Mouse (Mus musculus) thymus, postnatal 36 days (tissue): ENCODE results near the gene Bmp2k.

Experiments
- DNase-seq, 2 experiments: peaks; one replicate each; pipeline ENCODE4 v3.0.0; 2022; ENCODE audit warnings: mixed read lengths in 2 of 2

The Bmp2k gene

DNA sequence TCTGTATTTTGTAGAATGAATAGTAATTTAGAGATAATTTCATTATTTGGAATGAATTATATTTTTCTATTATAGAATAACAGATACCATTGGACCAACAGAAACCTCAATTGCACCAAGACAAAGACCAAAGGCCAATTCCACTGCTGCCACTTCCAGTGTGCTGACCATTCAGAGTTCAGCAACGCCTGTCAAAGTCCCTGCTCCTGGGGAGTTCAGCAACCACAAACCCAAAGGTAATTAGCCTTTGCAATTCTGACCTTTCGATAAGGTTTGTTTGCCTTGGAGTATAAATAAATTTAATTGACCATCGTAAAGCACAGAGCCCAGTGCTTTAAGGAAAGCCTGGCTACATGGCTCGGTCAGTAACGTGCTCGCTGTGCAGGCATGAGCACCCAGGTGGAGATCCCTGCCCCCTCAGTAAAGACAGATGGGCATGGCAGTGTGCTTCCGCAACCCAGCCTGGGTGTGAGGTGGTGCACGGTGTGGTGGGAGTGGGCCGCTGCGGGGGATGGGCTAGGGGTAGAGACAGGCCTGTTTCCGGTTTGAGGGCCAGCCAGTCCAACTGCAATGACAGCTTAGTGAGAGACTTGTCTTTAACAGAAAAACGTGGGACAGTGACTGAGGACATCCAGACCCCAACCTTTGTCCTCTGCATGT, 59.4 kb downstream of the Bmp2k start:
- DNase-seq = no peak

DNA sequence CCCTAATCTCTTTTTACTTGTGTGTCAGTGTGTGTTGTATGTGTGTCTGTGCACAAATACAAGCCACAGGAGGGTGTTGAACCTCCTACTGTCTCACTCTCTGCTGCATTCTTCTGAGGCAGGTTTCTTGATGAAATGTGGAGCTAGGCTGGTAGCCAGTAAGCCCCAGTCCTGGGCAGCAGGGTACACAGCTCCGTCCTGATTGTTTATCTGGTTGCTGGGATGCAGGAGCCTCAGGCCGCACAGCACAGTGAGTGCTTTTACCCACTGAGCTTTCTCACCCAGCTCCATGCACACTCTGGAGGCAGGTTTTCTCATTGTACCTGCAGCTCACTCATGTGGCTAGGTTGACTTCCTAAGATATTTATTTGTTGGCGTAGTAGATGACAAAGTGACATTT, 63.4 kb downstream of the Bmp2k start:
- DNase-seq = no peak

DNA sequence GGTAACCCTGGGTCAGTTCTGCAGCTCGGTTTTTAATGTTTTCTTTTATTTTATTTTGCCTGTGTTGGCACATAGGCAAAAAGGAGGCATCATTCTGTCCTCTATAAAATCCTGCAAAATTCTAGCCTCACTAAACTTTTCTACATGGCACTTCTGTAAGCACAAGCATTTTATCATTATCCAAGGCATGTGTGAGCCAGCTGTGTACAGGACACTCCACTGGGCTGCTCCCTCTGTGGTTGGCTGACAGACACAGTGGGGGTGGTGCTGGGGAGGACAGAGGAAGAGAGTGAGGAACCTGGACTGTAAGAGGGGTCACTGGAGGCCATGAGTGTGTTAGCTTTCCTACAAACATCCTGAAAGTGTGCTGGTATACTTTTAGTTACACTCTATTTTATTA, 64.6 kb downstream of the Bmp2k start:
- DNase-seq = no peak

- DNase-seq = no peak
These were observed 68.3 kb downstream of the Bmp2k start for GRCm38 (mm10) chr5:97065746-97066145.

GRCm38 (mm10) chr5:97075476-97076151, 78.1 kb downstream of the Bmp2k start:
- no peak for DNase-seq

- no peak for DNase-seq
These were observed 78.7 kb downstream of the Bmp2k start for GRCm38 (mm10) chr5:97076167-97076566.

GRCm38 (mm10) chr5:97077676-97078075, 80.2 kb downstream of the Bmp2k start:
- DNase-seq = no peak

GRCm38 (mm10) chr5:97078641-97079040, 81.2 kb downstream of the Bmp2k start:
- DNase-seq = no peak

- DNase-seq = no peak
These were observed 84.0 kb downstream of the Bmp2k start for GRCm38 (mm10) chr5:97081481-97081880.

DNA sequence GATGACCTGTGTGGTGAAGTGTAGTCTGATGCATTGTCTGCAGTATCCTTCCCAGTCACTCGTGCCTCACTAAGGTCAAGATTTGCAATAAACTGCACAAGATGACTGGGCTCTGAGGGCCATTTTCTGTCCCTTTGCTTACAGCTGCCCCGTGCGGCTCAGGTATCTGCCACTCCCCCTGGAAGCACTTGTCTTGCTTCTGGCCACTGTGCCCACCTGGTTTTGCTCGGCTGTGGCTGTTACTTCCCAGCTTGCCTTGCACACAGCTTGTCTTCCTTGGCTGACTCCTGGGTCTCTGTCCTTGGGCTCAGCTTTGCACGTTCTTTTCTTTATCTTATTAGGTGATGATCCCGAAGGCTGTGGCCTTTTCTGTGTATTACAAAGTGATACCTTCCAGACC, 86.2 kb downstream of the Bmp2k start:
- DNase-seq = no peak

DNA sequence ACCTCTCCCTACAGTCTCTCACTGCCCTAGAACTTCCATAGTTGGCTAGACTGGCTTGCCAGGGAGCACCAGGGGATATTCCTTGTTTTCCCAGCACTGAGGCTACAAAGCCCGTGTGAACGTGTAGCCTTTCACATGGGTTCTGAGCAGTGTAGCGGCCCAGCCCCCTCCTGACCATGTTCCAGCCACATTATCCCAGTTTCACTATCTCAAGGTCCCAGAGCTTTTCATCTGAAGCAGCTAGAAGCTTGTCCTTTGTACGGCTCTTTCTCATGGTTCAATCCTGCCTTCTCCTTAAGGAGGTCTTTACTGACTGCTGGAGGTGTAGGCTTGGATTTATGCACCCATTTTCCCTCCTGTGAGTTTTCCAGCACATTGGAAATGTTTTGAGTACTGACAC, 87.1 kb downstream of the Bmp2k start:
- DNase-seq = no peak

DNA sequence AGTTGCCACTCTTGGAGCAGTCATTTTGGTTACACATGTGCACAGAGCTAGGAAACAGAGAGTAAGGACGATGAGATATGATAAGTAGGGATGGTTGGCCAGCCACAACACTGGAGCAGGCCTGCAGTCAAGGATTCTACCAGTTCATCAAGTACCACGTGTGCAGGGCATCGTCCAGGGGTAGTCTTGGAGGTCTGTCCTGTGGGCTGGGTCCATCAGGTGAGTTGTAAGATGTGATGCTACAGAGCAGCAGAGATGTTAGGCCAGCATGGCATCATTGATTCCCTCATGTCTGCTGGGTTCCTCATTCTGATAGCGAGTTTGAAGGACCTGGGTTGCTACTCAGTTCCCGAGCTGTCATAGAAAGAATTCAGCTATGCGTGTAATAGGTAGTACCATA, 87.6 kb downstream of the Bmp2k start:
- DNase-seq = no peak

DNA sequence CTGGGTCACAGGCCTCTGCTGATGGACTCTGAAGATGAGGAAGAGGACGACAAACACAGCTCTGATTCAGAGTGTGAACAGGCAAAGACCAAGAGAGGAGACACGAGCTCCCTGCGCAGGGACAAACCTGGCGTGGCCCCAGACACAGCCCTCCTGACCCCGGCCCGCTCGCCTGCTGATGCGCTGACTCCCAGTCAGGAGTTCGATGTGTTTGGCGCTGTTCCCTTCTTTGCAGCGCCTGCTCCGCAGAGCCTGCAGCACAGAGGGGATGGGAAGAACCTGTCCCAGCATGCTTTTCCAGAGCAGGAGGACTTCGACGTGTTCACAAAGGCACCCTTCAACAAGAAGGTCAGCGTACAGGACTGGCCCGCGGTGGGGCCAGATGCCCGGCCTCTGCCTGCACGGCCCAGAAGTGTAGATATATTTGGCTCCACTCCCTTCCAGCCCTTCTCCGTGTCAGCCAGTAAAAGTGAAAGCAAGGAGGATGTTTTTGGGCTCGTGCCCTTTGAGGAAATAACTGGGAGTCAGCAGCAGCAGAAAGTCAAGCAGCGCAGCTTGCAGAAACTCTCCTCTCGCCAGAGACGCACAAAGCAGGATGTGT, 89.6 kb downstream of the Bmp2k start:
- DNase-seq = no peak

DNA sequence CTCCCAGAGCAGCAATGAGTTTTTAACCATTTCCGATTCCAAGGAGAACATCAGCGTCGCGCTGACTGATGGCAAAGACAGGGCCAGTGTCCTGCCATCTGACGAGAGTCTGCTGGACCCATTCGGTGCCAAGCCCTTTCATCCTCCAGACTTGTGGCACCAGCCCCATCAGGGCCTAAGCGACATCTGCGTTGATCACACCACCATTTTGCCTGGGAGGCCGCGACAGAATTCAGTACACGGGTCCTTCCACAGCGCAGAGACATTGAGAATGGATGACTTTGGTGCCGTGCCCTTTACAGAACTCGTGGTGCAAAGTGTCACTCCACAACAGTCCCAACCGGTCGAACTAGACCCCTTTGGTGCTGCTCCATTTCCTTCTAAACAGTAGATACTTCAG, 90.3 kb downstream of the Bmp2k start:
- no peak for DNase-seq

DNA sequence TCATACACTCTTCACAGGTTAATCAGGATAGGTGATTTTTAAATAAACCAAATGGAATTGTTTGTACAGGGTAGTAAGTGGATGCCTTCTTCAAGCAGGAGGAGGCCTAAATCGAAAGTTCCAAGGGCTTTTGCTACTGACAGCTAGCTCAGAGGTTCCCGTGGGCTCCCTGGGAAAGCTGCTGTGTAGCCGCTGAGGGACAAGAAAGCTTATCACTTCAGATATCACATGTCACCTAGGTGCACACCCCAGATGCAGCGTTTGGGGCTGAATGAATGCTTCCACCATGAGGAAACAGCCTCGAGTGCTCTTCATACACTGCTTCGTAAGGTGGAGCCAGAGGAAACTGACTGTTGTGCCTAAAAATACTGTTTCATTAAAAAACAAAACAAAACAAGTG, 90.7 kb downstream of the Bmp2k start:
- DNase-seq = no peak

DNA sequence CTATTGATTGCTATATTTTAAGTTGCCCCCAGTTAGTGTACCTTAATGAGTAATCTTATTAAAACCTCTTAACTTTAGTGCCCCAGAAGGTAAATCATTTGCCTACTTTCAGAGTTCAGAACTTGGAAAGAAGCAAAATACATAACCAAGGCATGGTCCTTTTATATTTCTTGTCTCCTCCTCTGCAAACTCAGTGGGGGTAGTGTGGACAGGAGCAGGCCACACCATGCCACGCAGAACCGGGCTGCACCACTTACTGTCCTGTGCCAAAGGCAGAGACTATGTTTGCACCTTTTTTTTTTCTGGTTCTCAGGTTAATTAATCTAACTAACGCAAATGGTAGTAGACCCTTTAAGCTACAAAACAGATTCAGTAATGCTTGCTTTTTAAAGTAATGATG, 91.9 kb downstream of the Bmp2k start:
- no peak for DNase-seq

DNA sequence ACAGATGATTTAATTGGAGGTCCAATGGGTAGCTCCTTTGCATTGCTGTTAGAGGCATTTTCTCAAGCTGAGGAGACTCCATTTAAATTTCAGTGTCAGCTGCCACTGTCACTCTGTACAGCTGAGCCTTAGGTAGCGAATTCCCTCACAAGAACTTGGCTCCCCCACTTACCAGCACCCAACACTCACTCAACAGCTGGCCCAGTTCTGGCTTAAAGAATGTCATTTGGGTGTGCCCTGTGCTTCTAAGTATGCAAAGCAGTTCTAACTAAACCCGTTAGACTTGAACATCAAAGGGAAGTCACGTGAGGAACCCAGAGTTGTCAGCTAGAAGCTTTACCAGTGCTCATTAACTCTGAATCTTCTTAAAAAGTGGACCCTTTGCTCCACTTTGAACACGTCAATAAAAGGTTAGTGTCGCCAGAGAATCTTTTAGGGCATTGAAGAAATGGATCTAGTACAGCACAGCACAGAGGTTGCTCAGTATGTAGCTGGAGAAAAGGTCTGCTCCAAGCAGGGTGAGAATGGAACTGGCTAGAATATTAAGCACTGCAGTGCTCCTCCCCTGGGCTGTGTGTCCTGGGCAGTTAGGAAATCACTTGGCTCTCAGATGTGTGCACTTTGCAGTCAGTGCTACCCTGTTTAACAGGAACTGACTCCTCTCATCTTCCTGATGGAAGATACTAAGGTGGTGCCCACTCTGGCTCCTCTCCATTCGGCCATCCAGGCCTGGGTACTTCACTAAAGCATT, 92.7 kb downstream of the Bmp2k start:
- no peak for DNase-seq

DNA sequence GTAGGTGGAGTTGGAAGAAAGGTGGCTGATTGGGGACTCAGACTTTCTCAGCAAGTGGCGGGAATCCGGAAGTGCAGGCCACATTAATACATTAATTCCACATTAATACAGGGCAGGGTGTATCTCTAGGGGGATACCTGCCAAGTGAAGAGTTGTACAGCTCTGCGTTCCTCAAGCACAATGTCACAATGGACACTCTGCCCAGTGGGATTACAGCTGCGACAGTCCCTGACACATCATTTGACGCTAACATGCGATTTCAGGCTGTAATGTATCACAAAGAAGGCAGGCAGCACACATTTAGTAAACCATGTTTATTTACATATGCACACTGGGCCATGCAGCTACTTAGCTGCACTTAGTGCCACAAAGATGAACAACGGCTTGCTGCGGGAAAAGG, 95.5 kb downstream of the Bmp2k start:
- no peak for DNase-seq

DNA sequence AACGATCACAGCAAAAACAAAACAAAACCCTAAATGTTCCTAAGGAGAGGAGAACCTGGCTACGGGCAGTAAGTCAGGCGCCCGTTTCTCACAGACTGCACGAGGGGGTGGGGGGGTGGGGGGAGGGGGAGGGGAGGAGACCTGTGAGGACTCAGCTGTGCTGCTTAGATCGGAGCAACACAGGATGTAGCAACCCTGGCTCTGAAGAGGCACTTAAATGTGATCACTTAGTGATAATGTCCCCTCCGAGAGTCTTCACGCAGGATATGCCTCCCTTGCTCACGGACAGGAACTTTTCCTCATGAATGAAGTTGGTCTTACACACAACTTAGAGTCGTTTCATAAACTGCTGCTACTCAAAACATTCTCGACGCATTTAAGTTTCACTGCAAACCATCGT, 97.8 kb downstream of the Bmp2k start:
- DNase-seq = no peak

- DNase-seq = no peak
These were observed 100.1 kb downstream of the Bmp2k start for GRCm38 (mm10) chr5:97097631-97098041.

DNA sequence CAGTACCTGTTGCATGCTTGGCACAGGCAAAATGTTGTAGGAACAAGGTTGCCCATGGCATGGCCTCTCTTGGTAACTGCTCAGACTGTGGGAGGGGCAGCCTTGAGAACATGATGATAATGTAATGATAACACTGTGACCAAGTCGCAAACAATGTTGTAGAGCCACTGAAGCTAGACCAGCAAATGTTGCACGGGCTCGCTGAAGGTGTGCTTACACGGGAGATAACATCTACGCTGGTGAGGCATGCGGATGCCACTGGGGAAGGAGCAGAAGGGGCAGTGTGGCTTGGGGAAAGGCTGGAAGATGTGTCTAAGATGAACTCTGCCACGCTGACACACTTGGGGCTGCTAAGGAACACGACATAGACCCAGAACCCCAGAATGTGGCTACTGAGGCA, 102.5 kb downstream of the Bmp2k start:
- no peak for DNase-seq

- no peak for DNase-seq
These were observed 110.8 kb downstream of the Bmp2k start for GRCm38 (mm10) chr5:97108333-97108732.

- no peak for DNase-seq
These were observed 112.6 kb downstream of the Bmp2k start for GRCm38 (mm10) chr5:97110133-97110532.

DNA sequence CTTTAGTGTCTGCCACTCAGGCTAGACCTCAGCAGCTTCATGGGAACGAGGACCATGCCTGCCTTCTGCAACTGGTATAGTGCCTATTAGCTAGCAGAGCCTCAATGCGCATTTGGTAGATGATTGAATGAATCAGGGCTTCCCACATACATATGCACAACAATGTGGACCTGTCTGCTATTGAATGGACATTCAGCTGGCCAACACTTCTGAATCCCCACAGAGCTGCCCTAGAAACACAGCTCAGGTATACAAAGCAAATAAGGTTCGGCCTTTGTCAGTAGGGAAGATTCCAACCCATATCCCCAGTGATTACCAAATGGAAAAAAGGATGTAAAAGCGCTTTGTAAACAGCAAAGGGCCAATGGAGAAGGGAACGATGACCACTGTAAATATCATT, 113.2 kb downstream of the Bmp2k start:
- DNase-seq = no peak
